Mouse (Mus musculus): ENCODE measurements around the gene Dus1l. TPM values are rescaled to one million over a fixed set of nuclear protein-coding genes. Genes with fewer than 3 reads are reported as not detected.

The Dus1l gene
- polyA plus RNA-seq, 1 experiment: 35.4 TPM

DNA sequence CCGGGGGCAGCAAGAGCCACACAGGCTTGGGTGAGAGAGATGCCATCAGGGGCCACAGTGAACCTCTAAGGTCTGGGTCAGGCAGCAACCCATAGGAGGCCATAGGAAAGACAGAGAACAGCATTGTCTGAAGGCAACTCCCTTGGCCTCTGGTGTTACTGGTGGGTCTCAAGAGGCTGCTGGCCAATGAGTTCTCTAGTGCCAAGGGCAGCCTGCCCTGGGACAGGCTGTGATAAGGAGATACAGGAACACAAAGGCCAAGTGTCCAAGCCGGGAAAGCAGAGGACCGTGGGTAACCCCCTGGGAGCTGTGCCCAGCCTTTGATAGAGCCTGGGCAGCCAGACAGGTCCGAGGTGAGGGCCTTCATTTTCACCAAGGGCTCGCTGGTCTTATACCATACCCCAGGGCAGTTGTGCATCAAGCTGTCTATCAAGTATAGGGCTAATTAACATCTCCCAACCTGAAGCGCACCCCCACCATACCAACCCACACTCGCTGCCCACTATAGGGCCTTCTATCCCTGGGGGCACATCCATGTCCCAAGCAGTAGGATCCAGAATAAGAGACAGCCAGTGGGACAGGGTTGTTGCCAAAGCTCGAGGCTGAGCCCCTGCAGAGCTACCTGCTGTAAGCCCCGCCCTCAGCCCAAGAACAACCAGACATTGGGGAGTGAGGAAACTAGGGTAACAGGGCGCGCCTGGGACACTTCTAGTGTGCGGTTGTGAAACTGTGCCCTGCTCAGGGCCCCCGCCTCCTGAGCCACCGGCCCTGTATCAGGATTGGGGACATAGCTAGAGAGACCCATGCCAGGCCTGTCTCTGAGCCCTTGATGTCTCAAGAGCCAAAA is 25.1 kb upstream of the Dus1l start:
- TF ChIP-seq POLR2A (IDR thresholded peaks at IDR 0.05; ENCODE audit: borderline replicate concordance, extremely low read depth, low read depth, low read length): no peak
- no peak for TF ChIP-seq CTCF (IDR thresholded peaks at IDR 0.05; ENCODE audit: insufficient read depth, low read length)
- 63% methylated on average over 14 of the region's 14 CpGs for WGBS
- no peak for DNase-seq
- H3K4me1 ChIP-seq (ENCODE audit: control insufficient read depth, insufficient read depth, low read length): peaks cover 3% of the 10 kb centered on the region; the same call in 1 of the 2 replicates
- H3K4me3 ChIP-seq (replicated peaks; ENCODE audit: extremely low read depth, low read depth, low read length): peak overlapping the region; percentile 25

DNA sequence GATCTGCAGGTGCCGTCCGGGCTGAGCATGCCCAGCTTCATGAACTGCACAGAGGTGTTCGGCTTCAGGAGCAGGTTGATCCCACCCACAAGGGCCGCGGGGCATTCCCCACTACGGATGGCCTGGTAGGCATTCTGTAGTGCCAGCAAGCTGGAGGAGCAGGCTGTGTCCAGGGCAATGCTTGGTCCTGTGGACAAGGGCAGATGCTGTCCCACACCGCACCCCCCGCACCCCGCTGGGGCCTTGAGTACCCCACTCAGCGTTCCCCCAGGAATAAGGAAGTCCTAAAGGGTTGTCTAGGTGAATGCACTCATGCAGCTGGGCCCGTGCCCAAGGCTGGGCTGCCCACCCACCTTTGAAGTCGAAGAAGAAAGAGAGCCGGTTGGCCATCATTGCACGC is 24.3 kb upstream of the Dus1l start:
- no peak for DNase-seq

DNA sequence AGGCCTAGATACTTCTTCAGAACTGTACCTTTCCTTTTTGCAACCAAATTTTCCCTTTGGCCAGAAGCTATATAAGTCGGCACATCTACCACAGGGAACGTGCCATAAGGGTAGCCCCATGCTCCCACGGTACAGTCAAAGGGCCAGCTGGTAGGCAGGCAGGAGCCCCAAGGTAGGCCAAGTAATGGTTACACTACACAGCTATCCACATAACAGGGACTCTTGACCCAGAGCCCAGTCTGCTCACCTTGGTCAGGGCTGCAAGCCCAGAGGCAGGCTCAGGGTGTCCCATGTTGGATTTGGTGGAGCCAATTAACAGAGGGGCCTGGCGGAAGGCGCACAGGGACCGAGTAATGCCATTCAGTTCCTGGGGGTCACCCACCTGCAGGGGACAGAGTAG is 23.4 kb upstream of the Dus1l start:
- 86% methylated on average over 6 of the region's 6 CpGs for WGBS
- DNase-seq: no peak
- no peak overlapping the region for H3K4me3 ChIP-seq (replicated peaks; ENCODE audit: extremely low read depth, low read depth, low read length)
- TF ChIP-seq POLR2A (IDR thresholded peaks at IDR 0.05; ENCODE audit: borderline replicate concordance, extremely low read depth, low read depth, low read length): no peak
- no peak for TF ChIP-seq CTCF (IDR thresholded peaks at IDR 0.05; ENCODE audit: insufficient read depth, low read length)
- no peaks in the 10 kb centered on the region for H3K4me1 ChIP-seq (ENCODE audit: control insufficient read depth, insufficient read depth, low read length)

More for the DNA sequence above, 24.3 kb upstream of the Dus1l start:
- no peak for TF ChIP-seq POLR2A (IDR thresholded peaks at IDR 0.05; ENCODE audit: borderline replicate concordance, extremely low read depth, low read depth, low read length)
- TF ChIP-seq CTCF (IDR thresholded peaks at IDR 0.05; ENCODE audit: insufficient read depth, low read length): no peak
- H3K4me3 ChIP-seq (replicated peaks; ENCODE audit: extremely low read depth, low read depth, low read length): no peak overlapping the region
- H3K4me1 ChIP-seq (ENCODE audit: control insufficient read depth, insufficient read depth, low read length): peaks cover 3% of the 10 kb centered on the region; the same call in 1 of the 2 replicates
- WGBS: 81% methylated on average over 14 of the region's 14 CpGs

DNA sequence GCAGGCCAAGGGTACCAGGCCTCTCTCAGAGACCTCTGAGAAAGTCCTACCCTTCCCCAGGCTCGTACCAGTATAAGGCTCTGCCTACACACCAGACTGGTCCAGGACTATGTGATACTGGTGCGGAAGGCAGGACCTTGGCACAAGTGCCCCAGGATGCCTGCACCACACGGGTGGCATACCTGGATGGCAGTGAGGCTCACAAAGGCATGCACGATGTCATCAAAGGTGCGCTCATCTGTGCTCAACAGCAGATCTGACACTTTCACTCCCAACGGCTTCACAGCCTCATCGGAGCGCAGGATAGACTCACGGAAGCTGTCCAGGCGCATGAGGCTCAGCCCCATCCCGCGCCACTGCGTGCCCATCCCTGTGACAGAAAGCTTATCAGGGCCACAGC is 22.0 kb upstream of the Dus1l start:
- no peak for DNase-seq
- TF ChIP-seq CTCF (IDR thresholded peaks at IDR 0.05; ENCODE audit: insufficient read depth, low read length) (no peak), POLR2A (IDR thresholded peaks at IDR 0.05; ENCODE audit: borderline replicate concordance, extremely low read depth, low read depth, low read length) (no peak)
- 96% methylated on average over 13 of the region's 13 CpGs for WGBS
- Histone ChIP-seq H3K4me3 (replicated peaks; ENCODE audit: extremely low read depth, low read depth, low read length) (no peak overlapping the region), H3K4me1 (ENCODE audit: control insufficient read depth, insufficient read depth, low read length) (no peaks in the 10 kb centered on the region)

DNA sequence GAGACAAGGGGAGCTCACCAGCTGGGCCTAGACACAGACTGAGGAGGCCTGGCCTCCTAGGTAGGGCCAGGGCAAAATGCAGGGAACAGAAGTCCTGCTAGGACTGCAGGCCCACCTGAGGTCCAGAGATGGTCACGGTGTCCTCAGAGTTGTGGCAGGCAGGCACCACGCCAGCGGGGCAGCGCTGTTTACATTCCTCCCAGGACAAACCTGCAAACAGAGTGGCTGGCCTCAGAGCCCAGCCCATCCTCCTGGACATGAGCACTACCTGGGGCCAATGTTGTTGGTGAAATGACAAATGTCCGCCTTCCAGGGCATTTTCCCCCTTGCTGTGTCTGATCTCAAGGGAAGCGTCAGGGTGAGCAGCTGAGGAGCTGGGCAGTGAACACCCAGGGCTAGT is 21.2 kb upstream of the Dus1l start:
- no peak for DNase-seq
- 79% methylated on average over 6 of the region's 6 CpGs for WGBS
- TF ChIP-seq POLR2A (IDR thresholded peaks at IDR 0.05; ENCODE audit: borderline replicate concordance, extremely low read depth, low read depth, low read length) (no peak), CTCF (IDR thresholded peaks at IDR 0.05; ENCODE audit: insufficient read depth, low read length) (no peak)
- no peak overlapping the region for H3K4me3 ChIP-seq (replicated peaks; ENCODE audit: extremely low read depth, low read depth, low read length)
- H3K4me1 ChIP-seq (ENCODE audit: control insufficient read depth, insufficient read depth, low read length): no peaks in the 10 kb centered on the region

DNA sequence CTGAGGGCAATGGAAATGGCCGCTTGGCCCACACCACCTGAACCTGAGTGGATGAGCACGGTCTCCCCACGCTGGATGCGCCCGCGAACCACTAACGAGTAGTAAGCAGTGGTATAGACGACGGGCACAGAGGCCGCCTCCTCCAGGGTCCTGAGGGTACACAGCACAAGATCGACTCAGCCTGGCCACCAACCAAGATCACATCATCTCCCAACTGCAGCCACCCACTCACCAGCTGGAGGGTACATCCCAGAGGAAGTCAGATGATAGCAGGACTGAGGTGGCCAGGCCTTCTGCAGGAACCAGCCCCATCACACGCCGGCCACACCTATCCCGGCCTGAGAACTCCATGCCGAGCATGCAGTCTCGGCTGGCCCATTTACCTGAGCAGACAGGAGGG is 15.9 kb upstream of the Dus1l start:
- Histone ChIP-seq H3K4me3 (replicated peaks; ENCODE audit: extremely low read depth, low read depth, low read length) (no peak overlapping the region), H3K4me1 (ENCODE audit: control insufficient read depth, insufficient read depth, low read length) (no peaks in the 10 kb centered on the region)
- 93% methylated on average over 16 of the region's 16 CpGs for WGBS
- TF ChIP-seq POLR2A (IDR thresholded peaks at IDR 0.05; ENCODE audit: borderline replicate concordance, extremely low read depth, low read depth, low read length): no peak
- no peak for TF ChIP-seq CTCF (IDR thresholded peaks at IDR 0.05; ENCODE audit: insufficient read depth, low read length)
- no peak for DNase-seq

DNA sequence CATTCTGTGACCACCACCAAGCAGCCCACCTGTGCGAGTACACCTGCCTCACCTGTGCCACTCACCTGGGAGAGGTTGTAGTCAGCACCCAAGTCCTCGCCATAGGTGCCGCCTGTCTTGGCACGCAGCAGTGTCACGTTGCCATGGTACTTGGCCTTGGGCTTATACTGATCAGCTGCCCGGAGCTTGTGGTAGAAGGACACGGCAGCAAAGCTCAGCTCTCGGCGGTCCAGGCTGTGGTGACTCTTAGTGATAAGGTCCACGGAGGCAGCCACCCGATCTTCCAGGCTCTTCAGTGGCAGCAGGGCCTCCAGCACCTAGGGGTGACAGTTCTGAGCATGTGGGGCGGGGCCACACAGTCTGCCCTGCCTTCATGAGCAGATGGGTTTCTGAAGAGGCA is 11.8 kb upstream of the Dus1l start:
- H3K4me1 ChIP-seq (ENCODE audit: control insufficient read depth, insufficient read depth, low read length): no peaks in the 10 kb centered on the region
- H3K4me3 ChIP-seq (replicated peaks; ENCODE audit: extremely low read depth, low read depth, low read length): no peak overlapping the region
- WGBS: 88% methylated on average over 12 of the region's 12 CpGs
- no peak for DNase-seq
- no peak for TF ChIP-seq POLR2A (IDR thresholded peaks at IDR 0.05; ENCODE audit: borderline replicate concordance, extremely low read depth, low read depth, low read length)
- TF ChIP-seq CTCF (IDR thresholded peaks at IDR 0.05; ENCODE audit: insufficient read depth, low read length): no peak

DNA sequence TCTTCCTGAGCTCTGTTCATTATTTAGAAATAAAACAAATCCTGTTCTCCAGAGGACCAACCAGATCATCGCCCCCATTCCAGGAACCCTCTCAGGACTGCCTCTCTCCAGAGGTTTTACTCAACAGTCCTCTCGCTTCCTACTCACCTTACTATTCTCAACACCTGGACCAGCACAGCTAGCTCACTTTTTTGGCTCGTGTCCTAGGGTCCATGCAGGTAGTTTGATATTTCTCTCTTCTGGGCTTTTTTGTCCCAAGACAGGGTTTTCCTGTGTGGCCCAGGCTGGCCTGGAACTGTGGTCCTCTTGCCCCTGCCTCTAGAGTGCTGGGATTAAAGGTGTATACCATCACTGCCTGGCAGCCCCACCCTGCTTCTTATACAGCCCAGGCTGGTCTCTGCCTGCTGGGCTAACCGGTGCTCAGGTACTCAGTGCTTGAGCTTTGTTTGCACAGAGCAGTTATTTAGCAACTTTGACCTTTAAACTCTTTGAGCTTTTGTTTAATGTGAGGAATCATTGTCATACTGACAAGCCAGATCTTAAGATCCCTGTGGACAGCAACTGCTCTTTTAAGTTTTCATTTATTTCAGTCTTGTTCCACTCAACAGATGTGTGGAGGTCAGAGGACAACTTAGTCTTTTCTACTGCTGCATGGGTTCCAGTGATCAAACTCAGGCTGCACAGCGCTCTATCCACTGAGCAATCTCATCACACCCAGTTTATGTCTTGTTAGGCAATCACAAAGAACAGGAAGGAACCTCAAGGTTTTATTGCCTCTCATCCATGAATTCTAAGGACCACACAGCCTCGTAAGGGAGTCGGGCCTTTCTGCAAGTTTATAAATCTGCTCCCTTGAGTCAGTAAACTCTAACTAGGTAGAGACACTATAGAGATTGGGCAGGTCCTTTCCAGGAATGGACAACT is 9.4 kb upstream of the Dus1l start:
- peaks cover 4% of the 10 kb centered on the region for H3K4me1 ChIP-seq (ENCODE audit: control insufficient read depth, insufficient read depth, low read length)
- H3K4me3 ChIP-seq (replicated peaks; ENCODE audit: extremely low read depth, low read depth, low read length): no peak overlapping the region
- 70% methylated on average over 7 of the region's 7 CpGs for WGBS
- TF ChIP-seq CTCF (IDR thresholded peaks at IDR 0.05; ENCODE audit: insufficient read depth, low read length) (no peak), POLR2A (IDR thresholded peaks at IDR 0.05; ENCODE audit: borderline replicate concordance, extremely low read depth, low read depth, low read length) (no peak)
- DNase-seq: no peak

DNA sequence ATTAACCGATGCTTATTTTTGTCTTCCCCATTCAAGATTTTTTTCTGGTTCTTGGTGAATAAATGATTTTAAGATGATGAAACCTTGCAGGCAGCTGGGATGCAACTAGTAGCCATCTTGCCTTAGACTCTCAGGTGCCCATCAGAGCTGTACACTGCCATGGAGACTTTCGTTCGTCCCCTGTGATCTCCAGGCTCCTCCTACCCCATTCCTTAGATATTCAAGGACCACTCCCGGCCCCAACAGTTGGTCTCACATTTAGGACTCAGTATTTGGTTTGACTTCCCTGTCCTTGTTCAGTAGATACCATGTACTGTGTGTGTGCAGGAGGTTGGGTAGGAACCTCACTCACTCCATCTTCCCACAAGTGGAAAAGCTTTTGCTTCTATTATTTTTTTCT is 8.6 kb upstream of the Dus1l start:
- Histone ChIP-seq H3K4me1 (ENCODE audit: control insufficient read depth, insufficient read depth, low read length) (peaks cover 9% of the 10 kb centered on the region), H3K4me3 (replicated peaks; ENCODE audit: extremely low read depth, low read depth, low read length) (no peak overlapping the region)
- 60% methylated on average over 4 of the region's 4 CpGs for whole genome bisulfite sequencing
- DNase-seq: no peak
- TF ChIP-seq CTCF (IDR thresholded peaks at IDR 0.05; ENCODE audit: insufficient read depth, low read length): no peak
- TF ChIP-seq POLR2A (IDR thresholded peaks at IDR 0.05; ENCODE audit: borderline replicate concordance, extremely low read depth, low read depth, low read length): no peak
